Mouse (Mus musculus) heart, adult 10 weeks (tissue): ENCODE data around the gene Rap1gap2. TPM values are rescaled to one million over a fixed set of nuclear protein-coding genes. Genes with fewer than 3 reads are reported as not detected.

Experiments used
- polyA plus RNA-seq: library from polyadenylated mRNA; stranded (reverse); fragments of 350-450 nt; fragmentation: Illumina TruSeq; extraction: RNeasy Lipid Tissue Mini Kit (QIAGEN cat#74804); gene quantifications from one replicate; pipeline ENCODE4 v1.2.3, GENCODE M21; 2014; ENCODE audit warnings: low read depth, low replicate concordance

Rap1gap2 gene
- 52.3 TPM for polyA plus RNA-seq

GRCm38 (mm10) chr11:74610545-74611176, at the start of gene Rap1gap2:
Rap1gap2 (minus strand) TSS chr11:74610915.

GRCm38 (mm10) chr11:74649095-74649646, 38.5 kb upstream of the Rap1gap2 start, which contains the start of gene Cluh:
Cluh (plus strand) TSS chr11:74649495.

GRCm38 (mm10) chr11:74619201-74619955, 8.7 kb upstream of the Rap1gap2 start, which contains the start of gene Ccdc92b:
Ccdc92b (plus strand) TSS chr11:74619605.

GRCm38 (mm10) chr11:74361769-74362168, 248.9 kb downstream of the Rap1gap2 start, which contains the start of gene Olfr412:
Olfr412 (plus strand) TSS chr11:74362069.

GRCm38 (mm10) chr11:74352550-74352949, 258.2 kb downstream of the Rap1gap2 start, which contains the start of gene Olfr411:
Olfr411 (minus strand) TSS chr11:74352650.

GRCm38 (mm10) chr11:74337931-74338330, 272.8 kb downstream of the Rap1gap2 start, which contains the start of gene Olfr410:
Olfr410 (minus strand) TSS chr11:74338031.

Other genes starting within 250 kb of the Rap1gap2 start
- not detected for gene Olfr412, start 248.8 kb downstream of the Rap1gap2 start, polyA plus RNA-seq
- not detected for gene Ccdc92b, start 8.7 kb upstream of the Rap1gap2 start, polyA plus RNA-seq
- gene Cluh, start 38.6 kb upstream of the Rap1gap2 start, polyA plus RNA-seq: 145 TPM
- 122 TPM for gene Pafah1b1, start 113.8 kb upstream of the Rap1gap2 start, polyA plus RNA-seq
- 13.6 TPM for gene Mettl16, start 159.9 kb upstream of the Rap1gap2 start, polyA plus RNA-seq
- gene Mnt, start 220.0 kb upstream of the Rap1gap2 start, polyA plus RNA-seq: 7.2 TPM